Mouse (Mus musculus) G1E (cell line): ENCODE results near the gene Mdm2. TPM values are rescaled to one million over a fixed set of nuclear protein-coding genes. Genes with fewer than 3 reads are reported as not detected.
A peak's percentile ranks its signal among the peaks of the same experiment; 100 is the strongest.
"Not testable (repeated sequence)": the region's sequence is repeated elsewhere in the genome, so short reads cannot be mapped to it uniquely, and the experiment has no call there.

Experiments used
- ATAC-seq: 2 replicates; pipeline ENCODE4 v1.8.0; 2016; ENCODE audit warnings: mild to moderate bottlenecking; ENCODE audit not compliant: insufficient number of reproducible peaks, poor library complexity, low FRiP score, severe bottlenecking; ENCODE audit errors: extremely low read depth
- DNase-seq: peaks from one replicate; pipeline ENCODE4 v3.0.0; 2012; ENCODE audit warnings: low spot score
- H3K27me3 ChIP-seq: 2 replicates; pipeline ENCODE4 v1.6.1; 2012; ENCODE audit warnings: mild to moderate bottlenecking, low read length, inconsistent platforms; ENCODE audit not compliant: insufficient read depth
- H3K36me3 ChIP-seq: replicated peaks from 2 replicates; pipeline ENCODE3; 2012; ENCODE audit warnings: mild to moderate bottlenecking, inconsistent platforms
- H3K4me1 ChIP-seq: 2 replicates; pipeline ENCODE4 v1.6.1; 2012; ENCODE audit warnings: low read depth, low read length, inconsistent platforms, mixed read lengths; ENCODE audit not compliant: insufficient read depth
- H3K4me3 ChIP-seq: 2 replicates; pipeline ENCODE4 v1.5.1; 2012; ENCODE audit warnings: low read depth, mild to moderate bottlenecking, inconsistent platforms, low read length, moderate library complexity, mixed read lengths
- H3K9me3 ChIP-seq: replicated peaks from 2 replicates; pipeline ENCODE4 v1.6.1; 2012; ENCODE audit warnings: inconsistent platforms
- CTCF ChIP-seq: IDR thresholded peaks from 2 replicates; pipeline ENCODE4 v1.5.1; 2012; ENCODE audit warnings: low read depth, low read length, inconsistent platforms, mixed read lengths
- GATA1 ChIP-seq: IDR thresholded peaks from 2 replicates; pipeline ENCODE4 v1.6.1; 2012; ENCODE audit warnings: borderline replicate concordance, low read length, inconsistent platforms, mixed read lengths
- GATA2 ChIP-seq: IDR thresholded peaks from 2 replicates; pipeline ENCODE4 v1.6.1; 2012; ENCODE audit warnings: low read depth, low read length, inconsistent platforms, borderline replicate concordance
- POLR2AphosphoS5 ChIP-seq: IDR thresholded peaks from 2 replicates; pipeline ENCODE4 v1.6.1; 2012; ENCODE audit warnings: low read depth, low read length, inconsistent platforms; ENCODE audit not compliant: insufficient replicate concordance
- TAL1 ChIP-seq: conservative IDR thresholded peaks from 2 replicates; pipeline ENCODE4 v1.6.1; 2012; ENCODE audit warnings: low read depth, low read length, inconsistent platforms, mixed read lengths
- polyA plus RNA-seq: library from polyadenylated mRNA; stranded (reverse); fragments of >175 nt; gene quantifications from 2 replicates; pipeline ENCODE4 v1.2.3, GENCODE M21; 2012
- total RNA-seq, 2 experiments: library from RNA; stranded (forward) in 1 of 2; stranded (reverse) in 1 of 2; fragments of 200-1000 nt in 1 of 2; fragments of >200 nt in 1 of 2; fragmentation: Nextera tagmentation in 1 of 2; gene quantifications; 2 replicates each; pipeline ENCODE4 v1.2.3; 2014 to 2017

Mdm2 gene
- total and polyA plus RNA-seq, 3 experiments, result 41.3 to 153 (median 97.1) TPM

GRCm38 (mm10) chr10:117718161-117719119 lies 7.9 kb upstream of the Mdm2 start:
- no peak for ATAC-seq
- TF ChIP-seq GATA2 (no peak), TAL1 (no peak), CTCF (no peak), POLR2AphosphoS5 (no peak), GATA1 (no peak)
- Histone ChIP-seq H3K27me3 (0 out of 2 replicates have a peak, but pooled peaks cover 4% of the 10 kb centered on the region), H3K9me3 (no peaks in the 10 kb centered on the region), H3K4me1 (peaks cover 40% of the 10 kb centered on the region), H3K36me3 (no peaks in the 10 kb centered on the region), H3K4me3 (no peak overlapping the region)
- DNase-seq, result no peak

GRCm38 (mm10) chr10:117717583-117717982 lies 7.0 kb upstream of the Mdm2 start:
- Histone ChIP-seq H3K4me3 (no peak overlapping the region), H3K4me1 (peaks cover 40% of the 10 kb centered on the region), H3K27me3 (0 out of 2 replicates have a peak, but pooled peaks cover 4% of the 10 kb centered on the region), H3K36me3 (no peaks in the 10 kb centered on the region), H3K9me3 (no peaks in the 10 kb centered on the region)
- ATAC-seq (peak; percentile 67), DNase-seq (no peak)
- TF ChIP-seq GATA2, result no peak
- no peak for TF ChIP-seq GATA1
- no peak for TF ChIP-seq TAL1
- no peak for TF ChIP-seq CTCF
- TF ChIP-seq POLR2AphosphoS5, result no peak

- H3K4me3 ChIP-seq, result no peak overlapping the region
- no peaks in the 10 kb centered on the region for H3K36me3 ChIP-seq
- DNase-seq (no peak), ATAC-seq (no peak)
- TF ChIP-seq GATA2, result no peak
- TF ChIP-seq POLR2AphosphoS5, result no peak
- TF ChIP-seq CTCF, result no peak
- 0 out of 2 replicates have a peak, but pooled peaks cover 4% of the 10 kb centered on the region for H3K27me3 ChIP-seq
- peaks cover 47% of the 10 kb centered on the region for H3K4me1 ChIP-seq
- no peaks in the 10 kb centered on the region for H3K9me3 ChIP-seq
Measured at GRCm38 (mm10) chr10:117716686-117717085, 6.1 kb upstream of the Mdm2 start.

GRCm38 (mm10) chr10:117715654-117716053 lies 5.1 kb upstream of the Mdm2 start:
- not testable (repeated sequence) for H3K27me3 ChIP-seq, ATAC-seq, H3K9me3 ChIP-seq, H3K4me3 ChIP-seq, H3K36me3 ChIP-seq, DNase-seq
- peaks cover 50% of the 10 kb centered on the region for H3K4me1 ChIP-seq

- 0 out of 2 replicates have a peak, but pooled peaks cover 4% of the 10 kb centered on the region for H3K27me3 ChIP-seq
- no peaks in the 10 kb centered on the region for H3K36me3 ChIP-seq
- H3K9me3 ChIP-seq, result no peaks in the 10 kb centered on the region
- DNase-seq (no peak), ATAC-seq (no peak)
- no peak overlapping the region for H3K4me3 ChIP-seq
- peaks cover 50% of the 10 kb centered on the region for H3K4me1 ChIP-seq
- no peak for TF ChIP-seq POLR2AphosphoS5
- no peak for TF ChIP-seq CTCF
- TF ChIP-seq TAL1, result no peak
- TF ChIP-seq GATA2, result no peak
- no peak for TF ChIP-seq GATA1
Measured at GRCm38 (mm10) chr10:117714928-117715500, 4.5 kb upstream of the Mdm2 start.

- no peak for TF ChIP-seq CTCF
- no peak for TF ChIP-seq POLR2AphosphoS5
- TF ChIP-seq TAL1, result no peak
- TF ChIP-seq GATA1, result no peak
- TF ChIP-seq GATA2, result no peak
- peaks cover 46% of the 10 kb centered on the region for H3K4me1 ChIP-seq
- H3K9me3 ChIP-seq, result no peaks in the 10 kb centered on the region
- H3K4me3 ChIP-seq, result no peak overlapping the region
- H3K27me3 ChIP-seq, result 0 out of 2 replicates have a peak, but pooled peaks cover 4% of the 10 kb centered on the region
- ATAC-seq, result no peak
- no peaks in the 10 kb centered on the region for H3K36me3 ChIP-seq
- no peak for DNase-seq
Measured at GRCm38 (mm10) chr10:117714048-117714545, 3.5 kb upstream of the Mdm2 start.
